Mouse (Mus musculus): ENCODE data around the gene Slamf9.
A peak's percentile ranks its signal among the peaks of the same experiment; 100 is the strongest.

Slamf9 gene

GRCm38 (mm10) chr1:172475054-172475741 is at the start of gene Slamf9:
Slamf9 (plus strand) TSS chr1:172475358.
- no peak for DNase-seq (ENCODE audit: low read depth, low spot score)

- DNase-seq (ENCODE audit: low read depth, low spot score) = no peak
Measured at GRCm38 (mm10) chr1:172426419-172426818, 48.7 kb upstream of the Slamf9 start.

GRCm38 (mm10) chr1:172427841-172428240 is 47.3 kb upstream of the Slamf9 start:
- DNase-seq (ENCODE audit: low read depth, low spot score) = no peak

- no peak for DNase-seq (ENCODE audit: low read depth, low spot score)
Measured at GRCm38 (mm10) chr1:172428614-172429013, 46.5 kb upstream of the Slamf9 start.

GRCm38 (mm10) chr1:172430731-172431220 is 44.4 kb upstream of the Slamf9 start:
- DNase-seq (ENCODE audit: low read depth, low spot score) = no peak

- DNase-seq (ENCODE audit: low read depth, low spot score) = peak; percentile 51
Measured at GRCm38 (mm10) chr1:172431836-172432586, 43.1 kb upstream of the Slamf9 start.

- no peak for DNase-seq (ENCODE audit: low read depth, low spot score)
Measured at GRCm38 (mm10) chr1:172432587-172432955, 42.6 kb upstream of the Slamf9 start.

GRCm38 (mm10) chr1:172433012-172433850 is 41.9 kb upstream of the Slamf9 start:
- DNase-seq (ENCODE audit: low read depth, low spot score) = no peak

- no peak for DNase-seq (ENCODE audit: low read depth, low spot score)
Measured at GRCm38 (mm10) chr1:172433851-172434165, 41.4 kb upstream of the Slamf9 start.

GRCm38 (mm10) chr1:172436785-172437184 is 38.4 kb upstream of the Slamf9 start:
- no peak for DNase-seq (ENCODE audit: low read depth, low spot score)

GRCm38 (mm10) chr1:172438621-172439020 is 36.5 kb upstream of the Slamf9 start:
- no peak for DNase-seq (ENCODE audit: low read depth, low spot score)

GRCm38 (mm10) chr1:172440521-172440920 is 34.6 kb upstream of the Slamf9 start:
- no peak for DNase-seq (ENCODE audit: low read depth, low spot score)

GRCm38 (mm10) chr1:172441935-172442445 is 33.2 kb upstream of the Slamf9 start:
- DNase-seq (ENCODE audit: low read depth, low spot score) = no peak

- no peak for DNase-seq (ENCODE audit: low read depth, low spot score)
Measured at GRCm38 (mm10) chr1:172450226-172450625, 24.9 kb upstream of the Slamf9 start.

GRCm38 (mm10) chr1:172450848-172451470 is 24.2 kb upstream of the Slamf9 start:
- DNase-seq (ENCODE audit: low read depth, low spot score) = no peak

- DNase-seq (ENCODE audit: low read depth, low spot score) = no peak
Measured at GRCm38 (mm10) chr1:172452911-172453310, 22.2 kb upstream of the Slamf9 start.

- no peak for DNase-seq (ENCODE audit: low read depth, low spot score)
Measured at GRCm38 (mm10) chr1:172453810-172454209, 21.3 kb upstream of the Slamf9 start.

GRCm38 (mm10) chr1:172455416-172455815 is 19.7 kb upstream of the Slamf9 start:
- no peak for DNase-seq (ENCODE audit: low read depth, low spot score)

GRCm38 (mm10) chr1:172456001-172456677 is 19.0 kb upstream of the Slamf9 start:
- no peak for DNase-seq (ENCODE audit: low read depth, low spot score)

- no peak for DNase-seq (ENCODE audit: low read depth, low spot score)
Measured at GRCm38 (mm10) chr1:172457196-172457595, 18.0 kb upstream of the Slamf9 start.

- DNase-seq (ENCODE audit: low read depth, low spot score) = no peak
Measured at GRCm38 (mm10) chr1:172458041-172458440, 17.1 kb upstream of the Slamf9 start.
